ENCODE assay signal across 13 mouse cellular contexts in genomic region chrX:12439447-12439846, GRCm38 (mm10).
DNase-seq lines count a peak whose midpoint lies in the region; ATAC-seq and TF ChIP-seq lines count a peak whose summit lies in the region.
"Had no signal": no experiment of that assay in that cellular context is flagged by ENCODE, and none has a peak within 500 bp of the region (broad histone marks: within the 10 kb centered on the region; RNA-seq: fewer than 3 reads in every experiment).

No protein-coding gene starts in this region.

- no peaks in the 10 kb centered on the region for H3K36me3 ChIP-seq in hindbrain, postnatal 0 days (ENCODE audit: insufficient read depth, low read length)
- no peaks in the 10 kb centered on the region for H3K36me3 ChIP-seq in hindbrain, embryonic 11.5 days (ENCODE audit: control insufficient read depth, insufficient read depth, low read length)
- H3K36me3 ChIP-seq in heart, embryonic 11.5 days (ENCODE audit: control insufficient read depth, insufficient read depth, low read length): no peaks in the 10 kb centered on the region
- no peaks in the 10 kb centered on the region for H3K36me3 ChIP-seq in lung, postnatal 0 days (ENCODE audit: insufficient read depth, low read length)
- H3K36me3 ChIP-seq: intestine, embryonic 15.5 days had no signal

- TF ChIP-seq CTCF in hindbrain, postnatal 0 days (IDR thresholded peaks at IDR 0.05; ENCODE audit: low read depth): no peak
- no peak for TF ChIP-seq CTCF in lung, postnatal 0 days (IDR thresholded peaks at IDR 0.05)

- 0 out of 2 replicates have a peak, but pooled peaks have one; percentile 27 for ATAC-seq in hindbrain, postnatal 0 days
- ATAC-seq in hindbrain, embryonic 11.5 days (ENCODE audit: low FRiP score): no peak
- no peak for ATAC-seq in heart, embryonic 11.5 days (replicated peaks; ENCODE audit: insufficient number of reproducible peaks, low FRiP score, low TSS enrichment)
- ATAC-seq in lung, postnatal 0 days: no peak
- ATAC-seq: intestine, embryonic 15.5 days; liver, postnatal 0 days had no signal

- no peak for TF ChIP-seq EP300 in lung, postnatal 0 days (IDR thresholded peaks at IDR 0.05)

- H3K27me3 ChIP-seq in hindbrain, postnatal 0 days (ENCODE audit: insufficient read depth, low read length): no peaks in the 10 kb centered on the region
- H3K27me3 ChIP-seq in hindbrain, embryonic 11.5 days (ENCODE audit: control insufficient read depth, insufficient read depth, low read length): no peaks in the 10 kb centered on the region
- 0 out of 2 replicates have a peak, but pooled peaks cover 3% of the 10 kb centered on the region for H3K27me3 ChIP-seq in heart, embryonic 11.5 days (ENCODE audit: control insufficient read depth, insufficient read depth, low read length)
- no peaks in the 10 kb centered on the region for H3K27me3 ChIP-seq in lung, postnatal 0 days (replicated peaks; ENCODE audit: insufficient read depth, low read length)
- H3K27me3 ChIP-seq: CH12.LX; intestine, embryonic 15.5 days had no signal

- H3K9me3 ChIP-seq in hindbrain, postnatal 0 days (ENCODE audit: low read length): no peaks in the 10 kb centered on the region
- H3K9me3 ChIP-seq in hindbrain, embryonic 11.5 days (ENCODE audit: control insufficient read depth, low read length): no peaks in the 10 kb centered on the region
- no peaks in the 10 kb centered on the region for H3K9me3 ChIP-seq in heart, embryonic 11.5 days (replicated peaks; ENCODE audit: control insufficient read depth, low read length)
- no peaks in the 10 kb centered on the region for H3K9me3 ChIP-seq in lung, postnatal 0 days (ENCODE audit: low read length)
- H3K9me3 ChIP-seq: intestine, embryonic 15.5 days had no signal

- DNase-seq in hindbrain, postnatal 0 days (ENCODE audit: low spot score): no peak
- no peak for DNase-seq in hindbrain, embryonic 11.5 days (ENCODE audit: low spot score)
- DNase-seq in fibroblast of lung, adult 2 months (ENCODE audit: low read depth): peak; percentile 47
- peak; percentile 0 to 1 for DNase-seq in layer of hippocampus, postnatal 14 days (ENCODE audit: low spot score in 2 of 2)
- DNase-seq in right cerebral cortex, adult 2 months (ENCODE audit: low spot score in 2 of 2): peak; percentile 13 to 40
- no peak for DNase-seq in neural tube, embryonic 10.5 days (ENCODE audit: extremely low spot score, low spot score)
- DNase-seq in lung, postnatal 0 days (ENCODE audit: low spot score): no peak
- DNase-seq: cerebellum, adult 18-20 months; heart, postnatal 14 days; liver, postnatal 0 days had no signal

- H3K9ac ChIP-seq in hindbrain, postnatal 0 days (replicated peaks; ENCODE audit: low read length): no peak overlapping the region
- H3K9ac ChIP-seq in hindbrain, embryonic 11.5 days (ENCODE audit: low read depth, low read length): no peak overlapping the region
- no peak overlapping the region for H3K9ac ChIP-seq in heart, embryonic 11.5 days (ENCODE audit: low read depth, low read length)
- no peak overlapping the region for H3K9ac ChIP-seq in lung, postnatal 0 days (replicated peaks; ENCODE audit: low read depth)
- H3K9ac ChIP-seq: intestine, embryonic 15.5 days; liver, postnatal 0 days had no signal

- no peak overlapping the region for H3K4me3 ChIP-seq in hindbrain, postnatal 0 days (ENCODE audit: low read length)
- no peak overlapping the region for H3K4me3 ChIP-seq in hindbrain, embryonic 11.5 days (ENCODE audit: low read depth, low read length)
- H3K4me3 ChIP-seq in heart, embryonic 11.5 days (ENCODE audit: low read depth, low read length): no peak overlapping the region
- no peak overlapping the region for H3K4me3 ChIP-seq in lung, postnatal 0 days (ENCODE audit: low read depth, low read length)
- H3K4me3 ChIP-seq: intestine, embryonic 15.5 days had no signal

- WGBS in hindbrain, postnatal 0 days: 67% methylated on average over 12 of the region's 12 CpGs
- 80% methylated on average over 12 of the region's 12 CpGs for WGBS in hindbrain, embryonic 11.5 days
- WGBS in heart, embryonic 11.5 days (ENCODE audit: insufficient replicate concordance): 73% methylated on average over 12 of the region's 12 CpGs
- WGBS in lung, postnatal 0 days: 45% methylated on average over 12 of the region's 12 CpGs

- H3K4me2 ChIP-seq in hindbrain, postnatal 0 days (ENCODE audit: low read depth, low read length): no peak overlapping the region
- no peak overlapping the region for H3K4me2 ChIP-seq in hindbrain, embryonic 11.5 days (replicated peaks; ENCODE audit: low read depth, low read length)
- no peak overlapping the region for H3K4me2 ChIP-seq in heart, embryonic 11.5 days
- H3K4me2 ChIP-seq in lung, postnatal 0 days (replicated peaks; ENCODE audit: low read depth, low read length): no peak overlapping the region
- H3K4me2 ChIP-seq: intestine, embryonic 15.5 days had no signal

- H3K4me1 ChIP-seq in hindbrain, postnatal 0 days (ENCODE audit: insufficient read depth, low read length): no peaks in the 10 kb centered on the region
- H3K4me1 ChIP-seq in hindbrain, embryonic 11.5 days (replicated peaks; ENCODE audit: control insufficient read depth, insufficient read depth, low read length): no peaks in the 10 kb centered on the region
- no peaks in the 10 kb centered on the region for H3K4me1 ChIP-seq in heart, embryonic 11.5 days (ENCODE audit: control insufficient read depth, insufficient read depth, low read length)
- no peaks in the 10 kb centered on the region for H3K4me1 ChIP-seq in lung, postnatal 0 days (ENCODE audit: insufficient read depth, low read depth, low read length)
- H3K4me1 ChIP-seq: intestine, embryonic 15.5 days had no signal

- no peak overlapping the region for H3K27ac ChIP-seq in hindbrain, postnatal 0 days
- no peak overlapping the region for H3K27ac ChIP-seq in hindbrain, embryonic 11.5 days (ENCODE audit: low read depth, low read length)
- no peak overlapping the region for H3K27ac ChIP-seq in heart, embryonic 11.5 days (ENCODE audit: low read depth, low read length)
- H3K27ac ChIP-seq in lung, postnatal 0 days (ENCODE audit: low read length): no peak overlapping the region
- H3K27ac ChIP-seq: intestine, embryonic 15.5 days had no signal

Comparison
In these comparisons a context has a peak if more than half of its experiments do, and no peak if none do; other contexts are left out.
1. DNase-seq: peak in fibroblast of lung, adult 2 months (single experiment), layer of hippocampus, postnatal 14 days (2 of 2) and right cerebral cortex, adult 2 months (2 of 2); none in hindbrain, postnatal 0 days (single experiment), hindbrain, embryonic 11.5 days (single experiment), neural tube, embryonic 10.5 days (single experiment) and lung, postnatal 0 days (single experiment).